Mouse (Mus musculus): Measurements from ENCODE around the gene Trdmt1.
"Not testable (repeated sequence)": the region's sequence is repeated elsewhere in the genome, so short reads cannot be mapped to it uniquely, and the experiment has no call there.

Trdmt1 gene

DNA sequence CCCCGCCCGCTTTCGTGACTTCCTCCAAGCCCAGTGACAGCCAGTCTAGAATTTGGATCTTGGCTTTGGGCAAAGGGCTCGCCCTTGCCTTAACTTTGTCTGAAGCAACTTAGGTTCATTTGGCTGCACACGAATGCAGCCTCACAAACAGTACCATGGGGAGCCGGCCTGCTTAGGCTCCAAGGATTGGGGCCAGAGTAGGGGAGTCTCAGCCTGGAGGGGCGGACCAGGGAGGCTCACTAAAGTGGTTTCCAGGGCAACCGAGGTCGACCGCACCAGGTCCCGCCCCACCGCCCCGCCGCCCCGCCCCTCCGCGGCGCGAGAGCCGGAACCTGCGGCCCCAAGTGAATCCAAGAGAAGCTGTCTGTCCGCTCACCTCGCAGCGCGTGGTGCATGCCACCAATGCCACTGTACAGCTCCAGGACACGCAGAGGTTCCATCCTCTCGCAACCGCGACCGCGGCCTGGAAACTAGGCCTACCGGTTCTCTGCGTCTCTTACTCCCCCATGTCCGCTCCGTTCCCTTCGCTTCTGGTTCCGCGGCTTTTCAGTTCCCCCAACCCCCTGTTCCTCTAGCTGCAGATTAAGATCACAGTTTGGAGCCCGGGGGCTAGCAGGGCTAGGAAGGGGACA, at the start of gene Trdmt1:
Trdmt1 (minus strand) TSS at position 476 of the 632 bp plus-strand sequence.
- peak; percentile 96 for DNase-seq

DNA sequence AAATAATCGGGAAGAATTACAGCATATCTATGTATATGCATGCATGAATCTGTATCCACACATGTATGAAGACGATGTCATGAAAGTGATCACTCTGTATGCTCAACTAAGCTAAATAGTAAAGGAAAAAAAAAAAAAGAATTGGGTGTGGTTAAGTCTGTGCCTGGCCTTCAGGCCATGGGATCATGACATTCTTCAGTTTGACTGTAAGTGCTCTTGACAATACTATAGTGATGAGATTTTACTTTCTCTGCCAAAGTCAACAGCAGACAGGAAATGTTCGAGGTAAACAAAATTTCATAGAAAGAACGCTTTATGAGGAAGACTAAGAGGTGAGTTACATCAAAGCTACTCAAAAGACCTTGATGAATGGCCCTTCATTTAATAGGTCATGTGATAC, 48.9 kb upstream of the Trdmt1 start:
- no peak for DNase-seq

DNA sequence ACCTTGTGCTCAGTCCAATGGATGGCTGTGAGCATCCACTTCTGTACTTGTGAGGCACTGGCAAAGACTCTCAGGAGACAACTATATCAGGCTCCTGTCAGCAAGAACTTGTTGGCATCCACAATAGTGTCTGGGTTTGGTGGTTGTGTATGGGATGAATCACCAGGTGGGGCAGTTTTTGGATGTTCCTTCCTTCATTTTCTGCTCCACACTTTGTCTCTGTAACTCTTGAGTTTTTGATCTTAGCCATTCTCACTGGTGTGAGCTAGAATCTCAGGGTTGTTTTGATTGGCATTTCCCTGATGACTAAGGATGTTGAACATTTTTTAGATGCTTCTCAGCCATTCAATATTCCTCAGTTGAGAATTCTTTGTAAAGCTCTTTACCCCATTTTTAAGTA, 39.3 kb upstream of the Trdmt1 start:
- not testable (repeated sequence) for DNase-seq

DNA sequence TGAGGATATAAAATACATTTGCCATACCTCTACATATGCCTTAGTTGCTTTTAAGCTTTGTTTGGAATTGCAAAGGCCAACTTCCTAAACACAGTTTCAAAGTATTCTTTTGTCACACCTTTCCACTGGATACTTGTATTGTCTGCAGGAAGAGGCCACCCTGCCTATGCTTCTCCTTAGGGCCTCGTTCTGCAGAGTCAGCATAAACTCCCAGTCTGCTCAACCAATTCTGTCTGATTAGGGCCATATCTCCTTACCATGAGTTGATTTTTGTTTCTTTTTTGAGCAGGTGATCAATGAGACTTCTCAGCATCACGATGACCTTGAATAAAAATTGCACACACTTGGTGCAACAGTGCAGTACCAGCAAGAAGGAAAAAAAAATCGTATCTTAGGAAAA, 37.7 kb upstream of the Trdmt1 start:
- no peak for DNase-seq

DNA sequence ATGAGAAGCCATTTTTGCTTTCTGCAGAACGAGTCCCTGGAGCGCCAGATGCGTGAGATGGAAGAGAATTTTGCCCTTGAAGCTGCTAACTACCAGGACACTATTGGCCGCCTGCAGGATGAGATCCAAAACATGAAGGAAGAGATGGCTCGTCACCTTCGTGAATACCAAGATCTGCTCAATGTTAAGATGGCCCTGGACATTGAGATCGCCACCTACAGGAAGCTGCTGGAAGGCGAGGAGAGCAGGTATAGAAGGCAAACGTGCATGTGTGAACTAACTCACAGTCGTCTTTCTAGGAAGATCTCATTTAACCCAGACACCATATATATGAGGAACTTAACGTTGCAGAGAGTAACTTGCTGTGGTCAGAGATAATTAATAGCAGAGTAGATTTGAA, 35.5 kb upstream of the Trdmt1 start:
- peak; percentile 44 for DNase-seq

DNA sequence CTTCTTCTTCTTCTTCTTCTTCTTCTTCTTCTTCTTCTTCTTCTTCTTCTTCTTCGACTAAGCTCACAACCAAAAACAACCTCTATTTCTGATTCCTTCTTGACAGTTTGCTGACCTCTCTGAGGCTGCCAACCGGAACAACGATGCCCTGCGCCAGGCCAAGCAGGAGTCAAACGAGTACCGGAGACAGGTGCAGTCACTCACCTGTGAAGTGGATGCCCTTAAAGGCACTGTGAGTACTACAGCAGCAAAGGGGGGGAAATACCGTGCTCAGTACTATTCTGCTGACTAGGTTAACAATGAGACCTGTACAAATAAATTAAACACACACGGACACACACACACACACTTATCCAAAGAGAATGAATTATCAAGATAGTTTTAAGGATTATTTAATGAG, 34.8 kb upstream of the Trdmt1 start:
- no peak for DNase-seq

DNA sequence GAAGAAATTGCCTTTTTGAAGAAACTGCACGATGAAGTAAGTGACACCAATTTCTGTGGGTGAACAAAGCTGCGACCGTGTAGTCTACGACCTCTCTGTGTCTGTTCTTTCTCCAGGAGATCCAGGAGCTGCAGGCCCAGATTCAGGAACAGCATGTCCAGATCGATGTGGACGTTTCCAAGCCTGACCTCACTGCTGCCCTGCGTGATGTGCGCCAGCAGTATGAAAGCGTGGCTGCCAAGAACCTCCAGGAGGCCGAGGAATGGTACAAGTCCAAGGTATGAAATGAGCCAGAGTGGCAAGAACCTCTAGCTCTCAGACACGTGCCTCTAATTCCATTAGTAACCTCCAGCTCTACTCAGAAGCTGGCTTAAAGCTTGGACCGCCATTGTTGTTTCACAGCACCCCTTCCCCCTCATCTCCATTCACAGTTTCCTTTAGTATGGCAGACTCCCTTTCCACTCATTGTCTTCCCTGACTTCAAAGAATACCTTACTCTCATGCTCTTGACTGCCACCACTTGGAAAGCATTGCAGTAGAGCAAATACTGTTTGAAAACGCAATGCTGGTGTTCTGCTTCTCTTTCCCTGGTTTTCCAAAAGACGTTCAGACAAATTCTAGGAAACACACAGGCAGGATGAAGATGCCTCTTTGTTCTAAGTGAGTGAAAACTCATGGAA, 34.1 kb upstream of the Trdmt1 start:
- no peak for DNase-seq

DNA sequence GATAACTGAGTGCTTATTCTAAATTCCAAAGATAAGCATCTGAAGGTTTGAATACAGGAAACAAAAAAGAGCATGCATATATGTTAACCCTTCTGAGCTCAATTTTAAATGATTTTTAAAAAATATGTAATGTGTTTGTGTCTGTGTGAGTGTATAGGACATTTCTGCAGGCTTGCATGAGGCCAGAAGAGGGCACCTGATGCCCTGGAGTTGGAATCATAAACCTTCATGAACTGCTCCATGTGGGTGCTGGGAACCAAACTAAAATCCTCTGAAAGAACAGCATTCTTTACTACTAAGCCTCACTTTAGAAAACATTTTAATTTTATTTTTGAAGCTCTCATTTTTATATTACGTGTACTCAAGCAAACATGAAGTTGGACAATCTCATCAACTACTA, 32.9 kb upstream of the Trdmt1 start:
- DNase-seq = no peak

DNA sequence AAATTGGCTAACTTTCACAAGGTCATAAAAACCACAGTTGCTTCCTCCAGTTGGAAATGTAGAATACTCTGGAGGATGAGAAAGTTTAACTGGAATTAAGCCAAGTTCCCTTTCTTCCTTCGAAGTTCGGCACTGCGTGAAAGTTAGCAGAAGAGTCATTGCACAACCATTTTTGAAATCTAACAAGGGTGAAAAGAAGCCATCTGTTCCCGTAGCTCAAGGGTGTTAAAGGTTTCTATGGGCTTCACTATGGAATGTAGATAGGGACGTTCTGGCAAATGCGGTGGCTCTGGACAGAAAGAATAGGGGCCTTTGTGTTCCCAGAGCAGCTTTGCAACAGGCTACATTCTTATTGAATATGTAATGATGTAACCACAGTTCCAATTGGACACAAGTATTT, 31.5 kb upstream of the Trdmt1 start:
- DNase-seq = peak; percentile 80

DNA sequence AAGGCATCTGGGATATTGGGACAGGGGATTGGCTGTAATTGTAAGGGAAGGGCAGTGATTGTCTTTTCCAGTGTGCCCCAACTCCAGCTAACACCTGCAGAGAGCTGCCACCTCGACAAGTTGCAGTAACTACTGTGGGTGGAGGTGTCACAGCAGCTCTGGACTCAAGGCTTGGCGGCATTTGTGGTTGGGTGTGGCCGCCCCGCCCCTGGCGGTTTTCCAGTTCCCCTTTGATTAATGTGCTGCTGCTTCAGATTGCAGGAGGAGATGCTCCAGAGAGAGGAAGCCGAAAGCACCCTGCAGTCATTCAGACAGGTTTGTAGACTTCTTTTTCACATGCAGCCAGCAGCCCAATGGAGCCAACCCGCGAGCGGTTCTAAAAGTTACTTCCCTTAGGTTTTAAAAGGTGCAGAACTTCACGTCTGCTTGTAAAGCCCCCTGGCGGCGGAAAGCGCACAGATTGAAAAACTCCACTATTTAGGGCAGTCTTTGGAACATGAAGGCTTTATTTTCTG, 30.9 kb upstream of the Trdmt1 start:
- DNase-seq = peak; percentile 82

DNA sequence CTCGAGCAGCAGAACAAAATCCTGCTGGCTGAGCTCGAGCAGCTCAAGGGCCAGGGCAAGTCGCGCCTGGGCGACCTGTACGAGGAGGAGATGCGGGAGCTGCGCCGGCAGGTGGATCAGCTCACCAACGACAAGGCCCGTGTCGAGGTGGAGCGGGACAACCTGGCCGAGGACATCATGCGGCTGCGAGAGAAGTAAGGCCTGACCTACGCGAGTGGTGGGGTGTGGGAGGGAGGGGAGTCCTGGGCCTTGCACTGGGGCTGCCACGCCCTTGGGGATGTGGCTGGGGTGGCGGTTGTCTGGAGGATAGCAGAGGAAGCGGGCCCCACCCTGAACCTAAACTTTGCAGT, 30.3 kb upstream of the Trdmt1 start:
- DNase-seq = no peak

DNA sequence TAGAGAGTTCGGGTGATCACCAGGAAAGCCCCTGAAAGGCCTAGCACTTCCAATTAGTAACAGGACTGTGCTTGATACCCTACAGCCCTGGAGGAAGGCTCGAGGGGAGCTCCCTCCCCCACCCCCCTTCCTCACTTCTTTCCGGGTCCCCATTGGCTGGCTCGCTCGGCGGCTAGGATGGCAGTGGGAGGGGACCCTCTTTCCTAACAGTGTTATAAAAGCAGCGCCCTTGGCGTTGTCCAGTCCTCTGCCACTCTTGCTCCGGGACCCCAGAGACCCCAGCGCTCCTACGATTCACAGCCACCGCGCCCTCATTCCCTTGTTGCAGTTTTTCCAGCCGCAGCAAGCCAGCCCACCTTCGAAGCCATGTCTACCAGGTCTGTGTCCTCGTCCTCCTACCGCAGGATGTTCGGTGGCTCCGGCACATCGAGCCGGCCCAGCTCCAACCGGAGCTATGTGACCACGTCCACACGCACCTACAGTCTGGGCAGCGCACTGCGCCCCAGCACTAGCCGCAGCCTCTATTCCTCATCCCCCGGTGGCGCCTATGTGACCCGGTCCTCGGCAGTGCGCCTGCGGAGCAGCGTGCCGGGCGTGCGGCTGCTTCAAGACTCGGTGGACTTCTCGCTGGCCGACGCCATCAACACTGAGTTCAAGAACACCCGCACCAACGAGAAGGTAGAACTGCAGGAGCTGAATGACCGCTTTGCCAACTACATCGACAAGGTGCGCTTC, 29.8 kb upstream of the Trdmt1 start:
- DNase-seq = peak; percentile 96

DNA sequence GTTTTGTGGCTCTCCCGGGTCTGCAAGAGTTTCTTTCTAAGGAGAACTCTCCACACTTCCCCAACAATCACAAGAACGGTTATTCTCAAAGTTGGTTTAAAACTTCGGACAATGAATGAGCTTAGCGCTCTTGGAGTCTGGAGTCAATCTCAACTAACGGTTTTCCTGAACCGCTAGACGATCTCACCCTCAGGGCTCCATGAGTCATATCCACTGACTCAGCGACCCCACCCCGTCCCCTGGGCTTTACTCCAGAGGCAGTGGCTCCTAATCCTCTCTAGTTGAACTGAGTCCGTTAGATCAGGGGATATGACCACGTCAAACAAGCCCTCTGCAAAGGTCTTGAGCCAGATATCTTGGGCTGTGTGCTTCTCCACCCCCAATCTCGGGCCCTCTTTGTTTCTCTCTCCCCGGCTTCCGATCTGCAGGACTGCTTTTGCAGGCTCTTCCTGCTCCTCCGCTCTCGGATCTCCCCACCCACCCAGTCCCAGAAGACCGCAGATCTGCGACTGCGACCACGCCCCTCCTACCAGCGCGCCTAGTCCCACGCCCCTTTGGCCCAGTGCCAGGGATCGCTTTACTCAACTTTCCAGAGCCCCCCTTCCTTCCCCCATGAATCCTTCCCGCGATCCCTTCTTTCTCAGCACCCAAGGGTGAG, 29.1 kb upstream of the Trdmt1 start, which contains the start of gene Vim:
Vim (plus strand) TSS at position 520 of the 658 bp plus-strand sequence.
- DNase-seq = no peak

DNA sequence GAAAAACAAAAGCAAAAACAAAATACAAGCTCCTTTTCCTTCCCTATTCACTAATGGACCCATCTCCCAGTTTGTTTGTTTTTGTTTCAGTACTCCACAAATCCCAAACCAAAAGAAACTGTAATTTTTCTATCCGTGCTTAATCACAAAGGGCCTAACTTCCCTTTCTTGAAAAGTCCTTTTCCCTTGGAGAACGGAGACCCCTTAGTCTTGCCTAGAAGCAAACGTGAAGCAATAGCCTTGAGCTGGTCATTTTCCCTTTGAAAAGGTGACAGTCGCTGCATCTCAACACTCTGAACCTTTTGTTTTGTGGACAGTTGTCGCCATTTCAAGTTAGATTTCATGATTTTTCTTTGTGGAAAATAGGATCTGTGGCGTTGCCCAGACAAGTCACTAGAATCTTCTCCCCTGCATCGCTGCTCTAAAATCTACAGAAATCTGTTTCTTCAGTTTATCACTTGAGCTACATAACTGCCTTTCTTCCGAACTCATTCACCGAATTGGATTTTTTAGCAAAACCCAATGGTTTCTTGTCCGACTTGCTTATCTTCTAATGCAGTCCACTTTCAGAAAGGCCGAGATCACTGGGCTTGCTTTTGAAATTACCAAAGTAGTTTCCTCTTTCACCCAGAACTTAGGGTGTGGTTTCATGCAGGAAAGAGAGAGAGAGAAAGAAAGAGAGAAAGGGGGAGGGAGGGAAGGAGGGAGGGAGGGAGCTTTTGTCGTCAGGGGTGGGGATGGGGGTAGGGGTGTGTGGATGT, 28.4 kb upstream of the Trdmt1 start:
- DNase-seq = no peak

DNA sequence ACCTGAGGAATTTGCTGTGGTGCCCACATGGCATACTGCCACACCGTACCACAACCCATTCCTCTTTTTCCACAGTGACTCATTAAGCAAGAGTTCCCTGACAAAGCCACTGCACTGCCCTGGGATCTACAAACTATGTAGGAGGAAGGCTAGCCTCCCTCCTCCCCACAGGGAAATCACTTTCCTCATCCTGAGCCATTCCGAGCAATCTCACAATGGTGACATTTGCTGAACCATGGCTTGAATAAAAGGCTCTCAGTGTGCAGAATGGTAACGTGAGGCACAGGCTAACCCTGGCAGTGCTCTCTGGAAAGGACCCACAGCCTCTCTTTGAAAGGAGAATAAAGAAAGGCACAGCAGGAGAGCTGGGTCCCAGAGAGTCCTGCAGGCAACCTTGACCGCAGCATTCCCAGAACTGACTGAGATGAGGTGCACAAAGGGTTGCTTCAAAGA, 27.7 kb upstream of the Trdmt1 start:
- DNase-seq = peak; percentile 36

DNA sequence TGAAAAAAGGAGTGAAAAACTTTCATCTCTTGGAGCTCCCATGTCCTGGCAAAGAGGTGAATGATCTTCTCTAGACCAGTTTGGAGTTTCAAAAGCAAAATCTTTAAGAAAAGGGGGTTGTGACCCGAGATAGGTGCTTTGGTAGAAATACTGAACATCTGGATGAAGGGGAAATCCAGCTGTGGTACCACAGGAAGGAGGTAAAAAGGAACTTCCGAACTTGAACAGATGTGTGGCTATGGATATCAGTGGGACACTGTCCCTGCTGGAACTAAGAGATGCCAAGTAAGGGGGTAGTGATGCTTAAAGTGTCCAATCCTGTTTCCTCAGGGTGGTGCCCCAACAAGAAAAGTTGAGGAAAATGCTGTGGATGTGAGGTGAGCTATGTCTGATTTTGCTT, 25.7 kb upstream of the Trdmt1 start:
- DNase-seq = no peak

DNA sequence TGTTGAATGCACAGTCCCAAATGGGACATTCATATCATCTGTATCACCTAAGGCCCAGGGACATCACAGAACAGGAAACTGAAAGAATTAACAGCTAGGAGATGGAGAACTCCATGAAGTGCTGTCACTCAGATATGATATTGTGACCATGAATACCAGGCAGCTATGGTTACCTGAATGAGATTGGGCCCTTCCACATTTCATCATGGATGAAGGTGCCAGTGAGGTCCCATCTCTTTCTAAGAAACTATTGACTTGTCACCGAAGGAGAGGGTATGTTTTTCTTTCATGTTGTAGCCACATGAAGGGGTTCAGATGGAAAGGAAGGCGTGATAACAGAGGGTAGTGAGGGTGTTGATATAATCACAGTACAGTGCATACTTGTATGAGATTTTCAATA, 15.9 kb upstream of the Trdmt1 start:
- no peak for DNase-seq

DNA sequence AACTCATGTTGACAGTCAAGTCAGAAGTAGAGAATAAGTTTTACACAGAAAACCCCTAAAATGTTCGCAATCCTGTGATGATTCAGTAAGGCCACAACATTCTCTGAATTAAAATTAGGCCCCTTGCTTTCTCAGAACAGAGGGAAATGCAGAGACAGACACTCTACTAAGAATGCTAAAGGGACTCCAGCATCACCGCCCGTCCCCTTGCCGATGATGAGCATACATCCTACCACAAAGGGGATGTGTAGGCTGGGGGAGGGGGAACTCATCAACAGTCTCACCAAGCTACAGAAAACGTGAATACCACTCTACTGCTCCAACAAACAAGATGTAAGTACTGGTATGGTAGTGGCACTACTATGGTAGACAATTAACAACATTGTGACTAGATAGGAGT, 15.3 kb upstream of the Trdmt1 start:
- no peak for DNase-seq

DNA sequence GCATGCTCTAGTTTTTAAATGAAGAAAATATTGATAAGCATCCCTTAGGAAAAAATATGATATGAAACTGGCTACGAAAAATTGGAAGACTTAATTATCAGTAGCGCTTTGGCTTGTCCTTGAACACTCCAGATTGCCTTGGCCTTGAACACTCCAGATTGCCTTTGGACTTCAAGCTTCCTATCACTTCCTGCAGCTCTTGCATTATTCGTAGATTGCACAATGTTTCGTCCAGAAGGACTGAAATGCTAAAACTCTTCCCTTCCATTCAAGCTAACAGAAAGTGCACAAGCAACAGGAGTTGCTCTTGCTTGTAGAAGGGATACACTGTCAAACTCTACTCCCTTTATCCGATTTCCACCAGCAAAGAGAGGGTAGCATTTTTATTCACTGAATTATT, 14.8 kb upstream of the Trdmt1 start:
- DNase-seq = no peak

DNA sequence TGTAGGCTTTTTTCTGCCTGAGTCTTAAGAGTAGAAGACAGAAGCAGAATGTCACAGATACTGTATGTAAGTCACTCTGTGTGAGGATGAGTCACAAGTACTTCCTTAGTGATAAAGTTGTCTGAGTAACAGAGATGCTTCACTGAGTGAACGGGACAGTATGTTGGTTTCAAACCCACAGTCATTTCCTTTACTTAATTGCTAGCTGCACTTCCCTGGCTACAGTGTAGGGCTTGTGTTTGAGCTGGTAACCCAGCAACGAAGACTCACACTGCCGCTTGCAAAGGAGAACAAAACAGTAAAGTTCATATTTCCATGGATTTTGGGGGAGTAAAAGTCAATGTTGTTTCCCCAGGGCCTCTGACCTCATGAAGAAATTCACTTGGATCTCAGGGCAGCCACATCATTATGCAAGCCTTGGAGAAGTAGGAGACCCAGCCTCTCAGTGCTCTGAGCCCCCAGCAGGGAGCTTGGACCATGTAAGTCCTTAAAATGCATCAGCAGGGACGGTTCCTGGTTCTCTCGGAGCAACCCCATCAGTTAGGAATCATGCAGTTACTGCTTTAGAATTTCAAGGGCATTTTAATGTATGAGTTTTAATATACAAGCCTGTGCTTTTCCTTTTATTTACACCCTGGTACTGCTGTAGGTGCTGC, 14.3 kb upstream of the Trdmt1 start:
- no peak for DNase-seq

DNA sequence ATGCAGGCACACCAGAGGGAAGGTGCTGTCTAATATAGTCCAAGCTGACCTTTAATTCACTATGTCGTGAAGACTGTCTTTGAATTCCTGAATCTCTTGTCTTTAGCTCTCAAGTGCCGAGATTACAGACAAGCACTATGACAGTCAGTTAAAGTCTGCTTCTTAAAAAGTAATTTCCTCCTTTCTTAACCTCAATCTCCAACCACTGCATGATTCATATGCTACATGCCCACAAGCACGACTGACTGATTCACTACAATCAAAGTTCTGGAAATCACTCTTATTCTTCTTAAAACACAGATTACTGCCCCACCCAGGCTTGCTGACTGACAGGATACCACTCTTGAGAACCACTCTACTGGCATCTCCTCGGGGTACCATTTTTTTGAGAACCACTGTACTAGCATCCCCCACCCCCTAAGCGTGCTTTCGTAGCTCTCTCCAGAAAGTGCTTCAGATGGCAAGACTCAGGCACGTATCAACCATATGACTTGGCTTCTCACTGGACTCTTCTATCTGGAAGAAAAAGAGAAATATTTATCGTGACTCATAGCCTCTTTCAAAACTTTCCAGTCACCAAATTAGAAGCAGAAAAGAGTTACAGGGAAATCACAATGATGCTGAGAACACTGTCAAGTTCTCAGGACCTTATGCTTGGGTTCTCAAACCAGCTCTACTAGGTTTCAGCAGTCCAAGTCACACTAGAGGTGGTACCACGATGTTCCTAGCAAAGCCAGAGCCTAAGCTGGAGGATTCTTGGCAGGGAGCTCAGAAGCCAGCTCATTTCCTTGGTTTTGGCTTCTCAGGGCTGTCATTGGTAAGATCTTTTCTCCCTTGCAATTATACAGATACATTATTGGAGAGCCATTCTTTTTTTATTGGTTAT, 12.9 kb upstream of the Trdmt1 start:
- DNase-seq = no peak

All from retina, postnatal 1 day (tissue).